Mouse (Mus musculus) megakaryocyte, adult 5-6 weeks (primary cell): ENCODE data around the gene Dusp22. TPM values are rescaled to one million over a fixed set of nuclear protein-coding genes. Genes with fewer than 3 reads are reported as not detected.

Experiments used
- ATAC-seq: 2 replicates; pipeline ENCODE4 v1.8.0; 2016; ENCODE audit warnings: mild to moderate bottlenecking, inconsistent platforms; ENCODE audit not compliant: poor library complexity, severe bottlenecking
- total RNA-seq, 2 experiments: library from RNA; stranded (forward) in 1 of 2; stranded (reverse) in 1 of 2; fragments of 153-499, 151-499 nt in 1 of 2; fragments of 221-1000, 200-1000 nt in 1 of 2; gene quantifications; 2 replicates each; pipeline versions ENCODE4 v1.2.3 to v1.2.4; 2015 to 2017

Dusp22 gene
- total RNA-seq (2015) (77.1 and 97.8 TPM in 2 replicates), total RNA-seq (2017) (58.1 and 65.5 TPM in 2 replicates)

GRCm38 (mm10) chr13:30659613-30660505 is at the start of gene Dusp22:
Dusp22 (plus strand) TSS chr13:30659999.
- peak; percentile 92 for ATAC-seq

DNA sequence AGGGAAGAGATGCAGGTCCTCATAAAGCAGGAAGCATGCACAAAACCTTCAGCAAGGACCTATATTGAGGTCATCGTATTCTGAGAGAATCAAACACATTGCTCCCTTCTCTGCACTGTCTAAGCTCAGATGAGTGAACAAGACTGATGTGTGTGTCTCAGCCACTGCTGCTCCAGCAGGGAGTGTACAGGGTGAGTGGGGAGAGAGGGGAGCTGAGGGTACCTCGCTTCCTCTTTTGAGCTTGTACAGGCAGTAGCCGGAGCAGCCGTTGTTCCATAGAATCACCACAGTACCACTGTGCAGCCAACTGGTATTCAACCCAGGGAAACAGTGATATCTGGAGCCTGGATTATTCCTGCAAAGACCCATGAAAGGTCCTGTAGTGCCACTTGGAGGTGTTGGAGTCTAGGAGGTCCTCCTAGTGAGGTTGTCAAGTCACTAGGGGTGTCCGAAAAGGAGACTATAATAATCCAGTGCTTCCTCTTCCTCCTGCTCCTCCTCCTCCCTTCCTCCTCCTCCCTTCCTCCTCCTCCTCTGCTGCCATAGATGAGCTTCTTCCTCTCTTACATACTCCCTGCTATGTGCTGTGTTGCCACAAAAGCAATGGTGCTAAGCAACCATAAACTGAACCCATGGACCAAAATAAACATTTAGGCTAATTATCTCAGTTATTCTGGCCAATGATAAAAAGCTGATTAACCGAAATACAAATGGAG is 47.6 kb upstream of the Dusp22 start:
- ATAC-seq = peak; percentile 89

- no peak for ATAC-seq
Observed at GRCm38 (mm10) chr13:30619684-30620083, 40.1 kb upstream of the Dusp22 start.

DNA sequence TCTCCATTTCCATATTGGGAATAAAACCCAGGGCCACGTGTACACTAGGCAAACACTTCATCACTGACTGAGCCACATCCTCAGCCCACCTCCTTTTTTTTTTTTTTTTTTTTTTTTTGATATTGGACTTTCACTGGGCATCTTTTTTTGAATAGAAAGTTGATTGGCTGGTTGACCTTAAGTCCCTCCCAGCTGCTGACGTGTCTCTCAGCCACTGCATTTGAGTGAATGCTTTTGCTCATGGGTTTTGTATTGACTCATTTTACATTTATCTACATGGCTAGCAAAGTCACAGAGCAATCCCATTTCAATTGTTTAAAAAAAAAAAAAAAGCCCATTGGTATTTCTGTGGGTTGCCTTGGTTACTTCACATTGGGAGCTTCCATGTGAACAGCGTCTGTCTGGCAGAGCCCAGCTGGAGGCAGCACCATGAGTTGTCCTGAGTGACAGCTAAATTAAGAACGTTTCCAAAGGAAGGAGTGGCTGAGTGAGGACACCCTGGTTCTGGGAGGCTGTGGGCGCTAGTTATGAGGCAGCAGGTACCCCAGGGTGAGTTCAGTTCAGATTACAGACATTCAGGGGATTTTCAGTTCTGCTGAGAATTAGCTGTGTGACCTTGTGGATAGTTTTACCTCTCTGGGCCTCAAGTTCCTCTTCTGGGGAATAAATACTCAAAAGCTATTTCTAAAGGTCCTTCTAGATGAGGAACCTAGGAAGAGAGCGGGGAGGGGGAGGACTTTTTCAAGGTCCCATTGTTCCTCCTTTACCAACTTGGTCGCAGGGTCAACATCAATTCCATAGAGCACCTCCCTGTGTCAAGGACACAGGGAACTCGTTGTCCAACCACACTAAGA is 31.4 kb upstream of the Dusp22 start:
- ATAC-seq = peak; percentile 63

- ATAC-seq = 0 out of 2 replicates have a peak, but pooled peaks have one; percentile 26
Observed at GRCm38 (mm10) chr13:30629794-30630410, 29.9 kb upstream of the Dusp22 start.

DNA sequence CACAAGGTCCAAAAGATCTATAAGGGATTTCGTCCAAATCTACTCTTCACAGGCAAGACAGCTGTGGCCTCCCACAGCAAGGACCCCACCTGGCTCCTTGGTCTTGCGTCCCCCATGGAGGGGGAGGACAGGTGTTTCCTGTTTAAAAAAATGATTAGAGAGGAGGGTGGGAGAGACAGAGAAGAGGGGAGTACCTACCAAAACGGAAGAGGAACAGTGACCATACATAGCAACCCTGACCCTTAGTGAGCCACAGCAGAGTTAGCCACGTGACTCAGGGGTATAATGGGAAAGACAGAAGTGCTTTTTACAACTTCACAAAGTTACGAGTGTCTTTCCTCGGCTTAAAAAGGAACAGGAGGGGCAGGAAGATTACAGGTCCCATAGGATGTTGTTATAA is 26.8 kb upstream of the Dusp22 start:
- ATAC-seq = peak; percentile 30

DNA sequence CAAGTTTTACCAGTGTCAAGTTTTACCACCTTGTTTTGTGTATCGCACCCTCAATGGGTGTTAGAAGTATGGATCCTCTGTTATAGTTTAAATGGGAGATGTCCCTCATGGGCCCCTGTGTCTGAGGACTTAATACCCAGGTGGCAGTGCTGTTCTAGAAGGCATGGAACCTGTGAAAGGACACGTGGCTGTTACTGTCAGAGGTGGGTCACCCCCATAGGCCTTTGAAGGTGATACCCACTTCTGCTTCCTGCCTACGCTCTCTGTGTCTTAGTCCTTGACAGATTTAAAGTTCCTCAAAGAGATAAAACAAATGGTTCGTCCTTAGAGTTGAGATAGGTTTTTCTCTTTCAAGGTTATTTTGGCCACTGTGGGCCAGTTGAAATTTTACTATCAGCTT is 23.3 kb upstream of the Dusp22 start:
- ATAC-seq = no peak

DNA sequence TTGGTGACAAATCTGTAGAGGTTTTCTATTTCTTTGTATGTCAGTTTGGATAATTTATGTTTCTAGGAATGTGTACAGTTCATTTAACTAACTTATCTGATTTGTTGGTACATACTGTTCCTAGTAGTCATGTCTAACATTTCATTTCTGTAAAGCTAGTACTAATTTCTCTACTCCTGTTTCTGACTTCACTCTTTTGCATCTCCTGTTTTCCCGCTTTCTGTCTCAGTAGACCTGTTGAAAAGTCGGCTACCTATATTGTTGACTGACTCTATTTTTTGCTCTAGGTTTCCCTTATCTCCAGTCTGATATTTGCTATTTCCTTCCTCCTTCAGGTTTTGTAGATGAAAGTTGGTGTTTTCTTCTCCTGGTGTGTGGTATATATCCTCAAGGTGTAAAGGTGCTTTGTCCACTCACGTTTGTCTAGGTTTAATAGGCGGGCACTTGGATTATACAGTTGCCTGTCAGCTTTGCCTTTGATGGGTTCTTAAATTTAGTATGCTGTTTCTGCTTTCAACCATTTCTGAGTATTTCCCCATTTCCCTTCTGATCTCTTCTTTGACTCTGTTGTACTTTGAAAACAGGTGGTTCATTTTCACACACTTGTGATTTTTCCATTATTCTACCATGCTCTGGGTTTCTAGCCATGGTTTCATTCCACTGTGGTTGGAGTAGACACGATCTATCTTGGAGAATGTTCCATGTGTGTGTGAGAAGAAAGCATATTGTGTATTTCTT is 21.3 kb upstream of the Dusp22 start:
- ATAC-seq = no peak

DNA sequence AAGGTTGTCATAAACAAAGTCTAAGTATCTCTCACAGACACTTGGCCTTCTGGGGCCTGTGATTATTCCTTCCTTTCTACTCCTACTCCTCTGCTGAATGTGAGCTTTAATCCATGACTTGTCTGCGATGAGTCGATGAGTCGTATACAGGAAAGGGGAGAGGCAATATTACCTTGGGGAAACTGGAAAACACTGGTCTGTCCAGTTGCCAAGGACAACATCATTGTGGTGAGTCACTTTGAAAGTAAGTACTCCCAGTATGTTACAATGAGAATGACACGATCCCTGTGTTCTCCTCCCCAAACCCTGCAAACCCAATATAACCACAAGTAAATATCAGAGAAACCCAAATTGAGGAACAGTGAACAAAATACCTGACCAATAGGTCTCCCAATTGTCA is 17.7 kb upstream of the Dusp22 start:
- no peak for ATAC-seq

GRCm38 (mm10) chr13:30648461-30648860 is 11.3 kb upstream of the Dusp22 start:
- peak; percentile 52 for ATAC-seq

GRCm38 (mm10) chr13:30649197-30649596 is 10.6 kb upstream of the Dusp22 start:
- 0 out of 2 replicates have a peak, but pooled peaks have one; percentile 15 for ATAC-seq

- ATAC-seq = no peak
Observed at GRCm38 (mm10) chr13:30650684-30651083, 9.1 kb upstream of the Dusp22 start.

DNA sequence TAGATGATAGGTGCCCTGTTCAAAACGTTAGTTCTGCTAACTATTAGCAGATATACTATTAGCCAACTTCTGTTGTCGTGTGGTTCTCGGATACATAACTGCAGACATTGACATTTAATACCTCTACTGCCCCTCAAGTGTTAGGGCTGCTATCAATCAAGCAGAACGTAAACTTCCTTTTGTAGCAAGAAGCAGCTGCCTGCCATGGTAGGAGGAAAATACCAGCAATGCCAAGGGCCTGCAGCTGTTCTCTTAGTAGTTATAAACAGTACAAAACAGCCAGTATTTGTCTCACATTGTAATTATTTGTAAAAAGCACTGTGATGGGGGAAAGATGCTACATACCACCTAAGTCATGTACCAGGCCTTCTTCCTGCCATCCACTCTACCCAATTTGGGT is 6.7 kb upstream of the Dusp22 start:
- ATAC-seq = no peak

GRCm38 (mm10) chr13:30654463-30654862 is 5.3 kb upstream of the Dusp22 start:
- ATAC-seq = no peak

GRCm38 (mm10) chr13:30656909-30657308 is 2.9 kb upstream of the Dusp22 start:
- ATAC-seq = no peak

- no peak for ATAC-seq
Observed at GRCm38 (mm10) chr13:30657779-30658178, 2.0 kb upstream of the Dusp22 start.

GRCm38 (mm10) chr13:30658201-30658996 is 1.4 kb upstream of the Dusp22 start:
- no peak for ATAC-seq

DNA sequence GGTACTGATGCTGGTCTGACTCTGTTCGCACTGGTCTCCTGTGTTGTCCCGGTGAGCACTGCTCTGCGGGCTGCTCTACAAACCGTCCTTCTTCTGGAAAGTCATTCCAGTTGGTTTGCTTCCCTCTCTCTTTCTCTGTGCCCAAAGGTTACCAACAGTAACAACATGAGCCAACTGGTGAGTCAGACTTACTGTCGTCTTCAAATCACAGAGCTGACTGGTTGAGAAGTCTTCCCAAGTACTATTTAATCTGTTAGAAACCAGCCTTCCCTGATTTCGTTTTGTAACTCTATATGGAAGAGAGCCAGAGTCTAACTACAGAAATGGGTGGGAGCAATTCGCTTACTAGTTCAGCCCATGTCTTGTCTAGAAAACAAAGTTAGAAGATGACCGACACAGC is 5.5 kb downstream of the Dusp22 start:
- no peak for ATAC-seq

- ATAC-seq = no peak
Observed at GRCm38 (mm10) chr13:30666537-30666936, 6.7 kb downstream of the Dusp22 start.
